Mouse (Mus musculus) limb, embryonic 11.5 days (tissue): ENCODE results near the gene Ptpa. TPM values are rescaled to one million over a fixed set of nuclear protein-coding genes. Genes with fewer than 3 reads are reported as not detected.

Experiments used
- ATAC-seq: fragments of 200-750 bp; cut with Nextera tagmentation; 2 replicates; pipeline ENCODE4 v1.8.0; 2017; ENCODE audit warnings: low read depth; ENCODE audit not compliant: insufficient number of reproducible peaks, low FRiP score, low TSS enrichment
- DNase-seq: peaks from one replicate; pipeline ENCODE4 v3.0.0-alpha.2; 2015; ENCODE audit warnings: low spot score
- H3K27ac ChIP-seq: fragments of 300-500 bp; sonication (generic); replicated peaks from 2 replicates; pipeline ENCODE4 v1.5.1; 2014; ENCODE audit warnings: low read depth, mild to moderate bottlenecking, low read length
- H3K27me3 ChIP-seq: fragments of 300-500 bp; sonication (generic); 2 replicates; pipeline ENCODE4 v1.6.1; 2014; ENCODE audit warnings: mild to moderate bottlenecking, low read length, mixed read lengths; ENCODE audit not compliant: control insufficient read depth, insufficient read depth
- H3K36me3 ChIP-seq: fragments of 300-500 bp; sonication (generic); 2 replicates; pipeline ENCODE4 v1.6.1; 2014; ENCODE audit warnings: mild to moderate bottlenecking, low read length, moderate library complexity, mixed read lengths; ENCODE audit not compliant: control insufficient read depth, insufficient read depth
- H3K4me1 ChIP-seq: fragments of 300-500 bp; sonication (generic); 2 replicates; pipeline ENCODE4 v1.6.1; 2014; ENCODE audit warnings: low read length, mixed read lengths; ENCODE audit not compliant: control insufficient read depth, insufficient read depth
- H3K4me2 ChIP-seq: fragments of 300-500 bp; sonication (generic); 2 replicates; pipeline ENCODE4 v1.6.1; 2014; ENCODE audit warnings: low read depth, mild to moderate bottlenecking, moderate library complexity; ENCODE audit not compliant: severe bottlenecking
- H3K4me3 ChIP-seq: fragments of 300-500 bp; sonication (generic); 2 replicates; pipeline ENCODE4 v1.5.1; 2014; ENCODE audit warnings: low read depth, low read length
- H3K9ac ChIP-seq: fragments of 300-500 bp; sonication (generic); 2 replicates; pipeline ENCODE4 v1.6.1; 2014; ENCODE audit warnings: mild to moderate bottlenecking, low read length
- H3K9me3 ChIP-seq: fragments of 300-500 bp; sonication (generic); 2 replicates; pipeline ENCODE4 v1.6.1; 2016; ENCODE audit warnings: low read length; ENCODE audit not compliant: control insufficient read depth
- WGBS: fragments of 180-500 bp; shearing (Covaris S2); extraction: QIAGEN DNeasy Blood & Tissue Kit; methylation state at CpG from one replicate; pipeline ENCODE4 v1.1.7; 2014; 5-methylcytosine and 5-hydroxymethylcytosine counted together
- microRNA-seq: library from miRNA; unstranded; fragments of <30 nt; microRNA quantifications from one replicate; pipeline ENCODE4, GENCODE M21; 2016
- polyA plus RNA-seq: library from polyadenylated mRNA; unstranded; fragments of >200 nt; fragmentation: Nextera tagmentation; extraction: Ambion mirVana; gene quantifications from 2 replicates; pipeline ENCODE4 v1.2.1, GENCODE M21; 2014

Ptpa gene
- polyA plus RNA-seq, 1 experiment from 2014 or later = 83.3 TPM

GRCm38 (mm10) chr2:30490384-30490783 is 74.5 kb downstream of the Ptpa start:
- WGBS = 78% methylated on average over 2 of the region's 2 CpGs
- ATAC-seq = no peak
- H3K4me3 ChIP-seq = no peak overlapping the region
- no peaks in the 10 kb centered on the region for H3K36me3 ChIP-seq
- H3K27ac ChIP-seq = no peak overlapping the region
- H3K4me1 ChIP-seq = 0 out of 2 replicates have a peak, but pooled peaks cover 3% of the 10 kb centered on the region
- no peaks in the 10 kb centered on the region for H3K9me3 ChIP-seq
- no peak overlapping the region for H3K4me2 ChIP-seq
- H3K27me3 ChIP-seq = no peaks in the 10 kb centered on the region
- H3K9ac ChIP-seq = no peak overlapping the region
- DNase-seq = no peak

GRCm38 (mm10) chr2:30495000-30495908 is 79.4 kb downstream of the Ptpa start:
- 76% methylated on average over 8 of the region's 8 CpGs for WGBS
- ATAC-seq (0 out of 2 replicates have a peak, but pooled peaks have one; percentile 5), DNase-seq (no peak)
- Histone ChIP-seq H3K9ac (no peak overlapping the region), H3K9me3 (no peaks in the 10 kb centered on the region), H3K4me1 (0 out of 2 replicates have a peak, but pooled peaks cover 6% of the 10 kb centered on the region), H3K4me2 (peak overlapping the region; percentile 37), H3K27ac (no peak overlapping the region), H3K27me3 (no peaks in the 10 kb centered on the region), H3K4me3 (no peak overlapping the region; the same call in 1 of the 2 replicates), H3K36me3 (no peaks in the 10 kb centered on the region)

GRCm38 (mm10) chr2:30495909-30496861 is 80.3 kb downstream of the Ptpa start:
- Histone ChIP-seq H3K9ac (peak overlapping the region; percentile 19; the same call in 1 of the 2 replicates), H3K4me3 (peak overlapping the region; percentile 14), H3K4me2 (peak overlapping the region; percentile 37), H3K27me3 (no peaks in the 10 kb centered on the region), H3K36me3 (no peaks in the 10 kb centered on the region), H3K4me1 (0 out of 2 replicates have a peak, but pooled peaks cover 6% of the 10 kb centered on the region), H3K9me3 (no peaks in the 10 kb centered on the region), H3K27ac (no peak overlapping the region)
- DNase-seq = peak; percentile 79
- ATAC-seq = peak; percentile 83
- WGBS = 27% methylated on average over 22 of the region's 22 CpGs

Small RNAs within 50 kb of the gene (microRNA-seq; reads per million reads assigned to microRNA genes)
- not detected for gene Gm47292

Other genes starting within 250 kb of the Ptpa start
- 18.3 and 20.7 TPM in 2 replicates for gene Endog, start 244.5 kb upstream of the Ptpa start, polyA plus RNA-seq
- gene Spout1, start 237.6 kb upstream of the Ptpa start, polyA plus RNA-seq = 91.6 and 92.6 TPM in 2 replicates
- gene Kyat1, start 210.2 kb upstream of the Ptpa start, polyA plus RNA-seq = 6.1 and 7.6 TPM in 2 replicates
- 58.2 and 58.3 TPM in 2 replicates for gene Lrrc8a, start 178.3 kb upstream of the Ptpa start, polyA plus RNA-seq
- gene Gm28035, start 175.5 kb upstream of the Ptpa start, polyA plus RNA-seq = 0.09 TPM in 1 of 2 replicates, not detected in the other
- 3.3 and 3.7 TPM in 2 replicates for gene Phyhd1, start 149.8 kb upstream of the Ptpa start, polyA plus RNA-seq
- gene Gm28038, start 135.0 kb upstream of the Ptpa start, polyA plus RNA-seq = not detected in 2 replicates
- 24.9 and 25.0 TPM in 2 replicates for gene Dolk, start 129.7 kb upstream of the Ptpa start, polyA plus RNA-seq
- gene Nup188, start 129.6 kb upstream of the Ptpa start, polyA plus RNA-seq = 69.0 and 73.7 TPM in 2 replicates
- gene Sh3glb2, start 56.7 kb upstream of the Ptpa start, polyA plus RNA-seq = 49.0 and 59.9 TPM in 2 replicates
- 19.5 and 20.1 TPM in 2 replicates for gene Miga2, start 51.8 kb upstream of the Ptpa start, polyA plus RNA-seq
- 33.0 and 33.1 TPM in 2 replicates for gene Dolpp1, start 23.8 kb upstream of the Ptpa start, polyA plus RNA-seq
- gene Crat, start 226 bp upstream of the Ptpa start, polyA plus RNA-seq = 25.6 and 27.9 TPM in 2 replicates
- gene Ier5l, start 58.2 kb downstream of the Ptpa start, polyA plus RNA-seq = 7.1 and 9.7 TPM in 2 replicates
- gene Cstad, start 179.0 kb downstream of the Ptpa start, polyA plus RNA-seq = 0.37 and 1.0 TPM in 2 replicates